Mouse (Mus musculus): ENCODE data around the gene Serpinb6d.

Serpinb6d gene

DNA sequence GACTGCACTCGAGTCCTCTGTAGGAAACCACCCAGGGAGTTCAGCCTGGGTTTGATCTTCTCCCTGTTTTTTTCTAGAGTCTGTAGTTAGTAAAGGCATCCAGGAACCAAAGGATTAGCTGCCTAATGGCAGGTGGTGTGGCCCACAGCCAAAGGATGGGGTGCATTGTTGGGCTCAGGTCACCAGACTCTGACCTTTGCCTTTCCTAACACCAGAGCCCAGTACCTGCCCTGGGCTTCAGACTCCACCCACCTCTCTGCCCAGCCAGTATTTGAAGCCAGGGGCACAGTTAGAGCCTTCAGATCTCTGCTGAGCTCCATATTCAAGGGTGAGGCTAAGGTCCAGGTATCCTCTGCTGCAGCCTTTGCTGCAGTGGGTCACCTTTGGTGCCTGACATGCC, at the start of gene Serpinb6d:
Gene Serpinb6d, plus strand, starts transcription at position 301 of the 400 bp plus-strand sequence.
- DNase-seq: peak in 1 of 2 experiments; percentile 1

DNA sequence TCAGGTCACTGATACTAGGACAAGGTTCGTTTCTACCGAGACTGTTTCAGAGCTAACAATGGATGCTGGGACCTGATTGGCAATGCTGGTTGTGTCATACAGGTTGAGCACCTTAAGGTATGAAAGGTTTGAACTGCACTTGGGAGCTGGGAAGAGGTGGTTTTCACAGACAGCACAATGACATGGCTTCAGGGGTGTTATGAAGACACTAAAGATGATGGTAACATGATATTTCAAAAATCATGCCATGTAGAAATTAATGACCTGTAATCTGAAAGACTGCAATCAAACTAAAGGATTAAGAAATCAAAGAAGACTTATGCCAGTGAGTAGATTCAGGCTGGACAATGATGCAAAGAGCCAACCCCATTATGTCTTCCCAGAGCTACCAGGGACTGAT, 38.3 kb upstream of the Serpinb6d start:
- no peak for DNase-seq

DNA sequence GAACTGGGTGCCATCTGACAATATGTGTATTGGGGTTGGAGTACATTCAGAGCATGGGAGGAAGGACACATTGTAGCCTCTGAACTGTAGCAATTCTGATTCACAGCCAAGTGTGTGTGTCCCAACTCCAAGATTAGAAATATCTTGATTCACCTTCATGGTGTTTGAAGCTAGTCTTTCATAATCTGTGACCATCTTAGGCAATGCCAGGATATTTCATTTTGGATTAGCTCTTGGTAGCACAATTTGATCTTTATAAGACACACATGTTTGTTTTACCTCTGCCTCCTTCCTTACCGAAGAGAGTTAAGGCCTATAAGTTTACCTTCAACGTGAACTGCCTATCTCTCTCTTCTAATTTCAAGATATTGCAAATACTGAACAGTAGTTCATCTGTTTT, 18.7 kb upstream of the Serpinb6d start:
- no peak for DNase-seq

DNA sequence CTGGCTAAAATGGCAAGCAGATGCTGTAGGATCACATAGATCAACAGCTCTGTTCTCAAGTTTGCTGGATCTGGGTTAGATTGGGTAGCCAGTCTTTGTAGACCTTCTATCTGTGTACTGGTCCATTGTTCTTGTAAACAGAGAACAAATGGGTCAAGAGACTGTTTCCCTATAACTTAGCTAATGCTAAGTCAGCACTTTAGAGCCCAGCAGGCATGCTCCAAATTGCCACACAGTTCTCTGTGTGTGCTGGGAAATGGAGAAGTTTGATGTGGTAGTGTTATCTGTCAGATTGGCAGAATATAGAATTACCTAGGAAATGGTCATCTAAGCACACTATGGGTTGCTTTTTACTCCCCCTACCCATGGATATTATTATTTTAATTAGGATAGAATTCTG, 1.3 kb downstream of the Serpinb6d start:
- DNase-seq: no peak

DNA sequence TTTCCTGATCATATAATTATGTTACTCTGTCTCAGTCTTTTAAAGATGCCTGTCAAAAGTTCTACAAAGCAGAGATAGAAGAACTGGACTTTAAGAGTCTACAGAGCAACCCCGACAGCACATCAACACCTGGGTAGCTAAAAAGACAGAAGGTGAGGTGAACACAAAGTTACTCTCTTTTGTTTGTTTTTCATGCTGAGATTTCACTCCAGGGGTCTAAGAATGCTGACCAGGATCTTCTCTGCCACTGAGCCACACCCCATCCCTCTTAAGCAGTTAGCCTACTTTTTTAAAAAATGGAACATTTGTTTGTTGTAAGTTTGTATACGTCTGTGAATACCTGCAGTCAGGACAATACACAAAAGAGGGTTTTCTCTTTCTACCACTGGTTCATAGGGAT, 59.1 kb downstream of the Serpinb6d start:
- no peak for DNase-seq
